Mouse (Mus musculus): ENCODE results near the gene Arsa.

The Arsa gene

DNA sequence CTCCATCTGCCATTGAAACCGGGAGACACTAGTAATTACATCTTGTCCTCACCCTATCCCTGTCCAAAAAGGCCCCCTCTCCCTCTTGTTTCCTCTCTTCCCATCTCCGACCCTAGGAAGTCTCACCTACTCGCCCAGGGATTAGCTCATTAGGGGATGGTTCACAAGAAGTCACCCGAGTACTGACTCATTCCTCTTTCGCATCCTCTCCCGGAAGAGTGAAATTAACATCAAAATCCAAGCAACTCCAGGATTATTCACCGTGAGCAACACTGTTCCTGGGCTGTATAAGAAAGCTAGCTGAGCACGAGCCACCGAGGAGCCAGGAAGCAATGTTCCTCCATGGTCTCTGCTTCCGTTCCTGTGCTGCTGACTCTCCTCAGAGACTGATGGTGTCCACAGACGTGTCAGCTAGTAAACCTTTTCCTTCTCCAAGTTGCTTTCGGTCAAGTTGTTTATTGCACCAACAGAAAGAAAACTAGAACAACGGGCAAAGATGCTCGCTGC, 11.4 kb upstream of the Arsa start:
- no peak for DNase-seq

DNA sequence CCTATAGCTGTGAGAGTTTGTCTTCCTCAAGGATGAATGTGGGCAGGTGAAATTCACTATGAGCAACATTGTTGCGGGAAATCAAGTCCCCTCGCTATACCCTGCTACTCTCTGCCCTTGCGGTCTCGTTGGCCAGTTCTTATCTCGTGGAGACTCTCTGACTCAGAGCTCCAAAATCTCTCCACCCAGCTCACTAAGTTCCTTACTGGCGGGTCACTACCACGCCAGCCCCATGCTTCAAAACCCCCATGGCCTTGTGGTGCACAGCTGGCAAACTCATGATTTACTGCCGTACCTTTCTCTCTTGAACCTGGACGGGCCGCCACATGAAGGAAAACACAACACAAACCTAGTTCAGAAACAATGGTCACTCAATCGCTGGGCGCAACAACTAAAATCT, 11.0 kb upstream of the Arsa start:
- no peak for DNase-seq

DNA sequence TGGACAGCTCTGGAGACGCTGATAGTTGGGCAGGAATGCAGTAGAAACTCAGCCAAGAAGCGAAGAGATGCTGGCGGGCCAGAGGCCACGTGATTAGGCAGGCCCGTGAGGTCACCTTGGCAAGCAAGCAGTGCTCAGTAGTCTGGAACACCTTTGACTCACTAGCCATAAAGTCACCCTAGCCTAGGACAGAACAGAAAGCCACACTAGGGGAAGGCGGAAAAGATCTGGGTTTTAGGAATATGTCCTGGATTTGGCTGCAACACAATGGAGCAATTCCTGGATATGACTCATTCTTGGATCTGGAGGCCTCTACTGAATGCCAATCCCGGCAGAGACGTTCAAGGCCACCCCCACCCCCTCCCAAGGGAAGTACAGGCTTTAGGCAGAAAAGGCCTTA, 3.4 kb upstream of the Arsa start:
- peak; percentile 71 for DNase-seq

DNA sequence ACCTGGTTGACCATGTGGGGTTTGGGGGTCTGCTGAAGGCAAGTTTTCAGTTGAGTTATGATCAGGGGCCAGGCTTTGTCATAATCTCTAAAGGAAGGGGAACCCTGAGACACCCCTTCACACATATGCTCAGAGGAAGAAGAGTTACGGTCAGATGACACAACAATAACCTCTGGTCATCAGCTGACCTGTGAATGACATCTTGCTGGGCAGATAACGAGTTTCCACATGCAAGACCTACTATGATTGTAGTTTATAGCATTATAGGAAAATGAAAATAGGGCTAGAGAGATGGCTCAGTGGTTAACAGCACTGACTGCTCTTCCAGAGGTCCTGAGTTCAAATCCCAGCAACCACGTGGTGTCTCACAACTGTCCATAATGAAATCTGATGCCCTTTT, 1.4 kb upstream of the Arsa start:
- DNase-seq: no peak

DNA sequence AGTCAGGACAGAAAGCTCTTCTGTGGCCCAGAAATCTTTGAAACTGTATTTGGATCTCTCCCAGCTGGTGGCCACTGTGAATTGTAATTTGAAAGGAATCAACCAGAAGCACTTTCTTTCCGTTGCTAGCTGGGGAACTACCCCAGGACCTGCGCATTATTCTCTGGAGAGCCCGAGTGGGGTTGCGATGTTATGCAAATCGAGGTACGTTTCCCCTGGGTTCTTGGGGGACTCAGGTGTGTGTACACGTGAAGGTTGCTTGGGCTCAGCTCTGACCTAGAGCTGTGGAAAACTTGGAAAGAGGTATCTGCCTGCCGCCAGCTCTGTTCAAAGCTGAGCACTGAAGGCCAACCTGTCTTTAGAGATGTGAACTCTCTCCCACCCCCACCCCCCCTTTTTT, 581 bp upstream of the Arsa start:
- DNase-seq: no peak

DNA sequence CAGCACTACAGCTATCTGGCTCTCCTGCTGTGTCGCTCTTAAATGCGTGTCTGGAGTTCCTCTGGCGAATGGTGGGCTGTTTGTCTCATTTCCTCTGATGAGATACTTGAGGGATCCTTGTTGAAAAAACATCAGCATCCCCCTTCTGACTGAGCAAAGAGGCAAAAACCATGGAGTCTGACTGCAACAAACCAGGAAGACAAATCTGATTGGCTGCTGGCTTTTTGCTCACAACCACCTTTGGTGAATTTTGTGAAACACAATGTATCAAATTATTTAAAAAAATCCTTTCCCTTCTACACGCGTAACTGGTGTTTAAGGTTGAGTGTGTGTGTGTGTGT, 780 bp downstream of the Arsa start:
- no peak for DNase-seq

DNA sequence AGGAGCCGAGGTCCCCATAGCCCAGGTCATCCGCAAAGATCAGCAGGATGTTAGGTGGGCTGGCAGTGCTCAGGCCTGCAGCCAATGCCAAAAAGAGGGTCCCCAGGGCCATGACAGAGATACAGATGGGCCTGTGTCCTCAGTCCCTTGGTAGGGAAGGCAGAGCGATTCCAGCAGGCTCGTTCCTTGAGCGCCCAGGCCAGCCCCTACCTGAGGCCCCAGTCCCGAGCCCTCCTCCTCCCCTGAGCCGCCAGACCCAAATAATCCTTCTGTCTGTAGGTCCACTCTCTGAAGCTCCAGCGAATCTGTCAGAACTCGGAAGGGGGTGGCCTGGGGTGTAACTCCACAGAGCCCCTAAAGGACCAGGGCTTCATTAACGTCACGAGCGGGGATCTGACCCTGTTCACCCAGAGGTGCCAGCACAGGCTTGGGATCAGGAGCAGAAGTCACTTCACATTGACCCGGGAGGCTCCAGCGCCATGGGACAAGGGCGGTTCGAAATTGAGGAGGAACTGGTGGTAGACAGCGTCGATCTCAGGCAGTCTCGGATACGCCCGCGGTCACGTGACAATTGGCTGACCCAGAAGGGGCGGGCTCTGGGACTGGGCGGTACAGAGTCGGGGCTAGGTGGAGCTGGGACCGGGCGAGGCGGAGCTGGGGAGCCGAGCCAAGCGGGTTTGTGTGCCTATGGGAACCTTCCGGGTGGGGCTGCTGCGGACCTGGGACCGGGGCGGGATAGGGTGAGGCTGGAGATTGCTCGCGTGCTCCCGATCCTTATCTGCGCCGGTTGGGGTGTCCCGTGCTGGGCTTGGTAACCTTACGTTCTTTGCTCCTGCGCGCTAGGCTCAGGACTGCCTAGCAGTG, 1.4 kb downstream of the Arsa start:
- DNase-seq: peak; percentile 98

DNA sequence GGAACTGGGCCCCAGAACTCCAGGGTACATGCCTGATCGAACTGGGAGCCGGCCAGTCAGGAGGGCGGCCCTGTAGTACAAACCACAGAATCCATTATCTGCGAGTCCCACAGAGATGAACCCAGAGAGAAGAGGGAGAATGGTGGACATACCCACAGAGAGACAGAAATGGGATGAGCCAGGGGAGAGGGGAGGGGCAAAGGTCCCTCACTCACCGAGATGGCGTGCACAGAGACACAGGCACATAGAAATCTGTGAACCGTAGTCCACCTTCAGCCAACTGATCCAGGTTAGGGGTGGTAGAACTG, 2.0 kb downstream of the Arsa start:
- DNase-seq: no peak

DNA sequence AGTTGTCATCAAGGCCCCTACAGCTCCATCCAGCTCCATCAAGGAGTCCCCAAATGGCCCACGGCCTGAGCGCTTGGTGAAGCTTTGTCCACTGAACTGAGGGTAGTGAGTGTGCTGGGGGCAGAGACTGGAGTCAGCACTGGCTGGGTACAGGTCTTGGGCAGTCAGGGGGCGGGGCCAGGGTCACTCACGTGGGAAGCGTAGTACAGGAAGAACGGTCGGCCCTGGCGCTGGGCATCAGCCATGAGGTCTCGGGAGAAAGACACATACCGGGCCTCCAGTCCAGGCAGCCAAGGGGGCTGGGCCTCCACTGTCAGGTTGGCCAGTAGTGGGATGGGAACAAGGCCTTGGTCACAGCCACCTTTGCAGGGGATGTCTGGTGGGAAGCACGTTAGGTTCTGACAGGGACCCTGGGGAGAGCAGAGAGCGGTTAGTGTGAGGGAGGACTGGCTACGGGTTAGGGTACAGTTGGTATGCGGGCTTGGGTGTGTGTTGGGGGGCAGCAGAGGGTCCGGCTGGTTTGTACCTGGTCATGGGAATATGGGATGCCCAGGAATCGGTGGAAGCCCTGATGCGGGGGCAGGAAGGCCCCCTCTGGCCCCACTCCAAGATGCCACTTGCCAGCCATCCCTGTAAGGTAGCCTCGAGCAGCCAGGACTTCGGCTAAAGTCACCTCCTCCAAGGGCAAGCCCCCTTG, 2.5 kb downstream of the Arsa start:
- DNase-seq: peak; percentile 31

DNA sequence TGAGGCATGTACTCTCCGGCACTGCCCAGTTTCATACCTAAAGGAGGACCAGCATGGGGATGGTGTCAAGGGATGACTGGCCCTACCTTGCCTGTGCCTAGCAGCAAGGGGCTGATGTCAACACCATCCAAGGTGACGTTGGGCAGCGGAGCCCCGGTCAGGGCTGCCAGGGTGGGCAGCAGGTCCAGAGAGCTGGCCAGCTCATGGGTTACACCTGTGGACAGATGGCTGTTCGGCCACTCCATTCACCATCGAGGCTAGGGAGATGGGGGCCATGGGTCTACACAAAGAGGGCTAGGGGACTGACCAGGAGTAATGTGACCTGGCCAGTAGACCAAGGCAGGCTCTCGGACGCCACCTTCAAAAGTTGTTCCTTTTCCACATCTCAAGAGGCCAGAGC, 3.3 kb downstream of the Arsa start:
- DNase-seq: no peak

DNA sequence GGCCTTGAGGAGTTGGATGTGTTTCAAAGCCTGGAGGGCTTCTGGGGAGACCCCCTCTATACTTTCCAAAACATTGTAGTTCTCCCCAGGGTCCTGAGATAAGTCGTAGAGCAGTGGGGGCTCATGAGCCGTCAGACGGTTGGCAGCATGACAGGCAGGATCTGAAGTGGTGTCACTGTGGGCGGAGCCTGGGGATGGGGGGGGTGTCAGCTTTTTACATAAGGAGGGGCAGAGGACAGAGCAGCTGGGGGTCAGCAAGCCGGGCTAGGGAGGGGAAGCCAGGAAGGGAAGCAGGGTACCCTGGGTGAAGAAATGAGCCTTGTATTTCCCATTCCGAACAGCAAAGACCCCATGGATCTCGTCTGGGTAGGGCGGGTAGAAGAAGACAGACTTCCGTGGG, 3.9 kb downstream of the Arsa start:
- DNase-seq: no peak

DNA sequence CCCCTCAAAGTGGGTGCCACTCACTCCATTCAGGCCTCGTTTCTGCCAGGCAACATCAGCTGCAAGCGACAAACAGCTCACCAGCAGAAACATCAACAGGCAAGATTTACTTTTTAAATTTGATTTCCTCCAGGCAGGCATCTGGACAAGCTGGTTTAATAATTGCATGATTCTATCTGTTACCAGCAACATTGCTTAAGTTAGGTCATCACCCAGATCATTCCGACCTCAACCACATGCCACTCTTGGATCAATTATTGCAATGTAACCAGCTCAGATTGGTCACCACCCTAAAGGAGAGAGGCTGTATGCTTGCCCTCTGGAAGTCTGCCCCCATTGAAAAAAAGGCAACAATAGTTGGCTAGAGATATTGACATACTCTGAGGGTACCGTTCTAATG, 5.7 kb downstream of the Arsa start:
- no peak for DNase-seq

DNA sequence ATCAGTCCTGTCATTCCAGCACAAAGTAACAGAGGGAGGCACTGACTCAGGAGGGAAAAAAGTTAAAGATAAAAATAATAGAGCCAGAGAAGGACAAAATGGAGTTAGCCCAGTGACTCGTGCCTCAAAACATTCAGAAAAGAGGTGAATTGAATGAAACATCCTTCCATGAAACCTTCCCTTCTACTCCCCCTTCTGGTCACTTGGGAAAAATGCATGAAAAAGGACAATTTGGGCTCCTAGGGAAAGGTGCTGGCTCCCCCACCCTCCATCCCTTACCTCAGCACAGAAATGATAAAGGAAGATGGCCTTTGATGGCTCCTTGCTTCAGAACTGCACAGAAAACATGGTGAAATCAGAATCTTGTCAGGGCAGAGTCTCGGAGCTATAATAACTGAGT, 8.6 kb downstream of the Arsa start:
- peak; percentile 22 for DNase-seq

DNA sequence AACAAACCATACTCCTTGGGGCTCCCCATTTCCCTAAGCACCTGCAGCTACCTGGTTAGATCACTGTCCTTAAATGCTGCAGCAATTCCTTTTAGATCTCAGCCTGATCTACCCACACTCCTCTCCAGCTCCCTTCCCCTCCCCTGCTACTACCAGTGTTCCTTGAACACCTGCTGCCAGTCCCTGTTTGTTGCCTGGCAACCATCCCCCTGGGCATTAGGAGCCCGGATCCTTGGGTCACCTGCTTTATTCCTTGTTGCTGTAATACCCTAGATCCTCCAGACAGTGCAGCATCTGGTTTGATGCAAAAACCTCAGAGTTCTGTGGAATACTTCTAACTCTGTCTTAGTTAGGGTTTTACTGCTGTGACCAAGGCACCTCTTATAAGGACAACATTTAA, 12.2 kb downstream of the Arsa start:
- DNase-seq: no peak

DNA sequence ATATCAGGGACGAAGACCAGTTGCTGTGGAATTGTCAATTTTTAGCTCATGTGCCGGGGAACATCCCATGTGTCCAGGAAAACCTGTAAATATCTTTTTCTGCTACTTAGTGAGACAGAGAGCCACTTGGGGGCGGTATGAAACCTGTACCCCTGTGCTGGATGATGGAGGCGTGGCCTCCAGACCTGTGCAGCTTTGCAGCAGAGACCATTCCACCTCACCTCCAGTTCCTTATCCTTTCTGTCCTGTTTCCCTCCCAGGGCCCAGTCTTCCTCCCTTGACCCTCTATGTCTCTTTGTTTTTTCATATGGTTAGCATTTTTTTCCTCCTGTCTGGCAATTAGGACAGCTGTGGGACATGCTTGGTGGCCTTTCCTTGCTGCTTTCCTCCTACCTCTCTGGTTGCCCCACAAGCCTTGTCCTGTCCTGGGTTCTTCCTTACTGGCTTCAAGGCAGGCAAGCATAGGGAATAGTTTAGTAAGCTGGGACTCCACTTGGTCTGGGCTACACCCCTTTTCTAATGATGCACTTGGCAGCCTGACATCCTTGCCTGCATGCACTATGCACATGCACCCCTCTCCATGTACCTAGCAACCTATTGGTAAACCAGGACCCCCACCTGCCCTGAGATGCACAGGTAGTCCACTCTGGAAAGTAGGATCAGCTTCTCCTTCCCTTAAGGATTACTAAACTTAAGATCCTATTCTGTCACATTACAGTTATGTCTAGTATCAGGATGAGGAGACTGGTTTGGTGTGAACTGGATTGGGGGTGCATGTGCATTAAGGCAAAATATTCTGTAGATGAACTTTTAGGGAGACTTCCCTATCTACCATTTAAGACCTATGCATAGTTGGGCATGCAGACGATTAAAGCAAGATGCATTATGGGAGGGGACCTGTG, 13.6 kb downstream of the Arsa start:
- peak; percentile 31 for DNase-seq

DNA sequence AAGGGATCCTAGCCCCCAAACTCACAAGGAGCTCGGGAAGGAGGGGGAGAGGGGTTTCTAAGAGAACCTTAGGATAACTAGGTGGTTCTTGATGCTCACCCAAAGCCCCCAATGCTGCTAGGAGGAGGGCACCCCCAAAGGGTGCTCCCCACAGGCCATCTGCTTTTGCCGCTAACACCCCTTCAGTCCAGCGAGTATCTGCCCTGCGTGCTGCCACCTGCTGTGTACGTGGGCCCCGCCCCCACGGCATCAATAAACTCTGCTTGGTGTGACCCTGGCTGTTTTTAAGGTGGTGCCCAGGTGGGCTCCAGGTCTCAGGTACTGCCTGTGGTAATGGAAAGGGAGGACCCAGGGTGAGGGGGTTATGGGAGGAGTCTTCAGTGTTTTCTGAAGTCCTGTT, 15.0 kb downstream of the Arsa start:
- DNase-seq: no peak

DNA sequence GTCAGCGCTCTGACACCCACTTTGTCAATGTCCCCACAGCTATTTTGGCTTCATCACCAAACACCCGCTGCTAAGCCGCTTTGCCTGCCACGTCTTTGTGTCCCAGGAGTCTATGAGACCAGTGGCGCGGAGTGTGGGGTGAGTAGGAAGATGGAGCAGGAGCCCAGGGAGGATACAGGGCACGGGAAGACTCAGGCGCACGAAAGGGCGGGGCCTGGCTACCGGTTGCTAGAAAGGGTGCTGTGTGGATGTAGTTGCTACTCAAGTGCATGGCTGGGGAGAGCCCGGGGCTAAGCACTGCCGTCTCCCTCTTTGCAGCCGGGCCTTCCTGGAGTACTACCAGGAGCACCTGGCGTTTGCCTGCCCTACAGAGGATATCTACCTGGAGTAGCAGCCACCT, 15.9 kb downstream of the Arsa start:
- no peak for DNase-seq

DNA sequence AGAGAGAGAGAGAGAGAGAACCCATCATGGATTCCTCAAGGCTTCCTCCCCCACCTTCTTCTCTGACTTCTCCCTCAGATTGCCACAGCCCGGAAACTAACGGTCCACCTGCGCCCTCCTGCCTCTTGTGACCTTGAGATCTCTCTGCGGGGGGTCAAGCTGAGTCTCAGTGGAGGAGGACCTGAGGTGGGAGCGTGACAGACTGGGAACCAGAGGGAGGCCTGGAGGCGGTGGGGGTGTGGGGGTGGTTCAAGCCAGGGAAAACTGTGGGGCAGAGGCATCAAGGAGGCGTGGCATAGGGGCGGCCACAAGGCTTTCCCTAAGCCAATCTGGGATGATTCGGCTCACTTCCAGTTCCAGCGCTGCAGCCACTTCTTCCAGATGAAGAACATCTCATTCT, 16.9 kb downstream of the Arsa start:
- no peak for DNase-seq

DNA sequence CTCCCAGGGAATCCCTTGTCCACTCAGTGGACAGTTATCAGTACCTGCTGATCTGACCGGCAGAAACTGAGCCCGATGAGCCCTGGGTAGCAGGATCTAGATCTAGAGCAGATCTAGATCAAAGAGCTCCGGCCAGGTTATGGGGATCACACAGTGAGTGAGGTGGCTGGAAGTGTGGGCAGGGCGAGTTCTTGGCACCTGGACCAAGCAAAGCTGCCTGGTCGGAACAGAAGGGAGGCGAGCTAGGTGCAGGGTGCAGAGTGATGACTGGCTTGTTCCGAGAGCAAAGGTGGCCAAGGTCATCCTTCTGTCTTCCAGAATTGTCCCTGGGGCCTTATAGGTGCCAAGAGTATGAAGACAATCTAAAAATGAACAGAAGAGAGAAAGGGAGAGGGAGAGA, 17.4 kb downstream of the Arsa start:
- no peak for DNase-seq

DNA sequence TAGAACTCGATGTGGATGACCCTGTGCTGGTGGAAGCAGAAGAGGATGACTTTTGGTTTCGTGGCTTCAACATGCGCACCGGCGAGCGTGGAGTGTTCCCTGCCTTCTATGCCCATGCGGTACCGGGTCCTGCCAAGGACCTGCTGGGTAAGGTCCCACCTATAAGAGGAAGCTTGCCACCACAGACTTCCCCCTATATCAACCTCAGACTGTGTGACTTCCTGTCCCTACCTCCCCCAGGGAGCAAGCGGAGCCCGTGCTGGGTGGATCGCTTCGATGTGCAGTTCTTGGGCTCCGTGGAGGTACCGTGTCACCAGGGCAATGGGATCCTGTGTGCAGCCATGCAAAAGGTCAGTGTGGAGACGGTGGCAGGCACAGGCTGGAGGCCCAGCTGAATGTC, 18.3 kb downstream of the Arsa start:
- DNase-seq: no peak

DNA sequence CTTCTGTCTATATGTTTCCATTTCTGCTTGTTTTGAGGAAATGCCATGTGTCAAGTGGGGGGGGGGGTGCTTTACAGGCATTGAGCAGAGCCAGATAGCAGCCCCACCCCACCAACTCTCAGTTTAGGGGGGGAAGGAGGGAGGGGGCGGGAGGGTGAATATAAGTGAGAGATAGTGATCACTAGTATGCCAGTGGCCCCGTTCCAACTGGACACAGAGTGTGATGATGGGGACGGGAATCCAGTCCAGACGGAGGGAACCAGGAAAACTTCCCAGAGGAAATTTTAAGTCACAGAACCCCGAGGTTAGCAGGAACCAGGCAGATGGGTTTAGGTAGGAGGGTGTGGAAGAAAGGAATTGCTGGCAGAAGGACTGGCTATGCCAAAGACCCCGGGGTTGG, 21.6 kb downstream of the Arsa start:
- DNase-seq: no peak

DNA sequence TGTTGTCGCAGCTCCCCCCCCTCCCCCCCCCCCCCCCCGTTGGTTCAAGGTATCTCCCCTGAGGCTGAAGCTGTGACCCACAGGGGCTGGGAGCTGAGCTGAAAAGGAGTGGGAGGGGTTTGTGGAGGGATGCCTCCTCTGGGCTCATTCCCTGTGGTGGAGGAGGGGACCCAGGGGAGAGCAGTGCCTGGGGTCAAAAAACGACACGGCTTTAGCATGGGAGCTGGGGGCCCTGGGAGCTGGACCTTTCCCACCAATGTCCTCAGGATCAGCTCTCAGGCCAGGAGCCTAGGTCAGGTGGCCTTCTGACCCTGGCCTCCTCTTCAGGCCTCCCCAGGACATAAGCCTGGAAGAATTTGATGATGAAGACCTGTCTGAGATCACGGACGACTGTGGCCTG, 22.4 kb downstream of the Arsa start:
- DNase-seq: no peak

DNA sequence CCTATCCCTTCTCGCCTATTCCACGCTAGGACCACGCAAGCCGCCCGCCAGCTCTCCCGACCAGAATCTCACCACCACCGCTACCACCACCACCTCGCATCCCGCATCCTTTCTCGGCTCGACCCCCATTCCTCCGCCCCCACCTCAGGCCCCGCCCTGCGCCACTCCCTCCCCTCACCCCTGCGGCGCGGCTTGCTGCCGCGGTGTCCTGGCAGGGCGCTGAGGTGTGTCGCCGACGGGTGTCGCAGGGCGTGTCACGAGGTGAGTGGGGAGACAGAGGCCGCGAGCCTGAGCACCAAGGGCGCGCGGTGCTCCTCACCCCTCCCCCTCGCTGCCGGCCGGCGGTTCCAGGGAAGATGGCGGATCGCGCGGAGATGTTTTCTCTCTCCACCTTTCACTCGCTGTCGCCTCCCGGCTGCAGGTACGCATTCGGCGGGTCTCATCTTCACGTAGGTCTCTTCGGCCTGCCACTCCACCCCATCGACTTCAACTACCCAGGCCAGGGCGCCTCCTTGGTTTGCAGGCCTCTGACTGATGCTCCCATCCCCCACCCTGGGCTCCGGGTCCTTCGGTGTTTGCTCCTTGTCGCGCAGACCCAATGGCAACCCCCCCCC, 23.3 kb downstream of the Arsa start, which contains the start of gene Mapk8ip2:
TSS of gene Mapk8ip2 (plus strand) at position 49 of the 614 bp plus-strand sequence.
- DNase-seq: no peak

Measured in lung, postnatal 10 days (tissue).